Mouse (Mus musculus) spleen, postnatal 4 days (tissue): ENCODE results near the gene Serpina6.

ENCODE experiments used
- DNase-seq, 2 experiments: peaks; one replicate each; pipeline ENCODE4 v3.0.0; 2022; ENCODE audit warnings: low spot score in 2 of 2

Serpina6 gene

GRCm38 (mm10) chr12:103655123-103656044 is 1.6 kb downstream of the Serpina6 start:
- DNase-seq = no peak

- no peak for DNase-seq
Observed at GRCm38 (mm10) chr12:103653836-103654235, 3.2 kb downstream of the Serpina6 start.

- no peak for DNase-seq
Observed at GRCm38 (mm10) chr12:103646314-103646713, 10.7 kb downstream of the Serpina6 start.

GRCm38 (mm10) chr12:103644601-103645000 is 12.4 kb downstream of the Serpina6 start:
- no peak for DNase-seq

GRCm38 (mm10) chr12:103643818-103644217 is 13.2 kb downstream of the Serpina6 start:
- no peak for DNase-seq

- DNase-seq = peak; percentile 48 to 86
Observed at GRCm38 (mm10) chr12:103643336-103643735, 13.7 kb downstream of the Serpina6 start.

- DNase-seq = no peak
Observed at GRCm38 (mm10) chr12:103635846-103636245, 21.2 kb downstream of the Serpina6 start.

GRCm38 (mm10) chr12:103634430-103634829 is 22.6 kb downstream of the Serpina6 start:
- no peak for DNase-seq

- no peak for DNase-seq
Observed at GRCm38 (mm10) chr12:103631203-103631612, 25.8 kb downstream of the Serpina6 start, which contains the start of gene Serpina10. Serpina10 (minus strand) TSS chr12:103631444.

- no peak for DNase-seq
Observed at GRCm38 (mm10) chr12:103616860-103617261, 40.2 kb downstream of the Serpina6 start.

- DNase-seq = no peak
Observed at GRCm38 (mm10) chr12:103615734-103616133, 41.3 kb downstream of the Serpina6 start.

GRCm38 (mm10) chr12:103615141-103615540 is 41.9 kb downstream of the Serpina6 start:
- DNase-seq = no peak

GRCm38 (mm10) chr12:103601839-103602238 is 55.2 kb downstream of the Serpina6 start:
- no peak for DNase-seq

GRCm38 (mm10) chr12:103600364-103600763 is 56.6 kb downstream of the Serpina6 start:
- DNase-seq = no peak

GRCm38 (mm10) chr12:103598411-103598810 is 58.6 kb downstream of the Serpina6 start:
- no peak for DNase-seq
